Comparison of ENCODE assay signal across 8 mouse cellular contexts in genomic region chr17:33493065-33493464, GRCm38 (mm10). TPM values are rescaled to one million over a fixed set of nuclear protein-coding genes. Genes with fewer than 3 reads are reported as not detected.
A peak's percentile ranks its signal among the peaks of the same experiment; 100 is the strongest.
DNase-seq lines count a peak whose midpoint lies in the region; ATAC-seq and TF ChIP-seq lines count a peak whose summit lies in the region.

No protein-coding gene starts in this region.

- WGBS in limb, embryonic 10.5 days, result 69% methylated on average over 6 of the region's 6 CpGs
- WGBS in spleen, adult 2 months, result 70% methylated on average over 6 of the region's 6 CpGs

- H3K27ac ChIP-seq in cortical plate, adult 2 months (ENCODE audit: insufficient read depth, low read length), result no peak overlapping the region
- no peak overlapping the region for H3K27ac ChIP-seq in limb, embryonic 10.5 days
- H3K27ac ChIP-seq in spleen, adult 2 months (ENCODE audit: insufficient read depth, low read length), result no peak overlapping the region

- H3K27me3 ChIP-seq in limb, embryonic 10.5 days (ENCODE audit: low read depth, poor library complexity, severe bottlenecking), result no peaks in the 10 kb centered on the region
- H3K27me3 ChIP-seq in spleen, adult 2 months (ENCODE audit: control insufficient read depth, insufficient read depth, low read length), result no peaks in the 10 kb centered on the region

- no peak overlapping the region for H3K4me3 ChIP-seq in cortical plate, adult 2 months (ENCODE audit: insufficient read depth, low read length)
- H3K4me3 ChIP-seq in limb, embryonic 10.5 days, result no peak overlapping the region
- H3K4me3 ChIP-seq in spleen, adult 2 months (ENCODE audit: extremely low read depth, insufficient read depth, insufficient read length), result no peak overlapping the region

- no peaks in the 10 kb centered on the region for H3K4me1 ChIP-seq in cortical plate, adult 2 months (ENCODE audit: control insufficient read depth, insufficient read depth, low read length)
- no peaks in the 10 kb centered on the region for H3K4me1 ChIP-seq in limb, embryonic 10.5 days
- H3K4me1 ChIP-seq in spleen, adult 2 months (ENCODE audit: control insufficient read depth, insufficient read depth, insufficient read length), result no peaks in the 10 kb centered on the region

- intact Hi-C loops in left cerebral cortex, postnatal 14 days (cut with DNase I), result no loop called here

- ATAC-seq in cerebellum, adult (ENCODE audit: insufficient number of reproducible peaks, low FRiP score, low TSS enrichment), result no peak

- no peaks in the 10 kb centered on the region for H3K9me3 ChIP-seq in limb, embryonic 10.5 days (replicated peaks)

- peak; percentile 20; the same call in 1 of the 2 replicates for TF ChIP-seq CTCF in cortical plate, adult 2 months (IDR thresholded peaks at IDR 0.05; ENCODE audit: extremely low read depth, insufficient read depth, low read length)
- peak; percentile 64; the same call in 1 of the 2 replicates for TF ChIP-seq CTCF in spleen, adult 2 months (IDR thresholded peaks at IDR 0.05; ENCODE audit: extremely low read depth, insufficient read depth, insufficient read length, insufficient replicate concordance)

- no peaks in the 10 kb centered on the region for H3K36me3 ChIP-seq in limb, embryonic 10.5 days
- no peaks in the 10 kb centered on the region for H3K36me3 ChIP-seq in spleen, adult 2 months (ENCODE audit: control insufficient read depth, insufficient read depth, low read length)

- TF ChIP-seq POLR2A in cortical plate, adult 2 months (IDR thresholded peaks at IDR 0.05; ENCODE audit: extremely low read depth, insufficient read depth, low read length), result no peak
- no peak for TF ChIP-seq POLR2A in spleen, adult 2 months (IDR thresholded peaks at IDR 0.05; ENCODE audit: low read depth, low read length)

- peak; percentile 22 for DNase-seq in adrenal gland, postnatal 10 days
- no peak for DNase-seq in adrenal gland, adult 8-10 months
- peak; percentile 8 to 11 for DNase-seq in left cerebral cortex, postnatal 14 days (ENCODE audit: low spot score in 2 of 2)
- no peak for DNase-seq in left cerebral cortex, adult 9 months (ENCODE audit: low spot score in 2 of 2)
- peak; percentile 34 for DNase-seq in limb, embryonic 10.5 days (ENCODE audit: low spot score)
- peak; percentile 25 to 38 for DNase-seq in spleen, adult 2 months (ENCODE audit: low read depth in 1 of 2, low spot score in 2 of 2)

RNA-seq across cellular contexts. Expression of gene Adamts10, which starts 30.9 kb away (rescaled TPM):
- 10 to 100 TPM; 37.1 to 56.8 TPM for total RNA-seq in adrenal gland, postnatal 10 days (2021)
- total RNA-seq in adrenal gland, adult 8-10 months (2022), result 10 to 100 TPM; 26.5 to 40.7 (median 30.1) TPM
- total RNA-seq in left cerebral cortex, postnatal 14 days (2021), result 10 to 100 TPM; 31.8 to 35.1 TPM
- polyA plus RNA-seq in cortical plate, adult 2 months (2012; rRNA removed), result 47.2 and 50.7 TPM in 2 replicates
- 71.5 and 103 TPM in 2 replicates for polyA plus RNA-seq in limb, embryonic 10.5 days (2016; fragmentation: Nextera tagmentation; extraction: Ambion mirVana)
- polyA plus RNA-seq in spleen, adult 2 months (2012; rRNA removed), result 97.2 and 110 TPM in 2 replicates

Comparison
In these comparisons a context has a peak if more than half of its experiments do, and no peak if none do; other contexts are left out.
1. DNase-seq: peak in adrenal gland, postnatal 10 days (single experiment), left cerebral cortex, postnatal 14 days (2 of 2), limb, embryonic 10.5 days (single experiment) and spleen, adult 2 months (2 of 2); none in adrenal gland, adult 8-10 months (single experiment) and left cerebral cortex, adult 9 months (0 of 2).